Mouse (Mus musculus): ENCODE measurements around the gene Pax4.

The Pax4 gene

GRCm38 (mm10) chr6:28449253-28449652 lies at the start of gene Pax4:
Gene Pax4 (minus strand): TSS chr6:28449353.
- no peak for DNase-seq

DNA sequence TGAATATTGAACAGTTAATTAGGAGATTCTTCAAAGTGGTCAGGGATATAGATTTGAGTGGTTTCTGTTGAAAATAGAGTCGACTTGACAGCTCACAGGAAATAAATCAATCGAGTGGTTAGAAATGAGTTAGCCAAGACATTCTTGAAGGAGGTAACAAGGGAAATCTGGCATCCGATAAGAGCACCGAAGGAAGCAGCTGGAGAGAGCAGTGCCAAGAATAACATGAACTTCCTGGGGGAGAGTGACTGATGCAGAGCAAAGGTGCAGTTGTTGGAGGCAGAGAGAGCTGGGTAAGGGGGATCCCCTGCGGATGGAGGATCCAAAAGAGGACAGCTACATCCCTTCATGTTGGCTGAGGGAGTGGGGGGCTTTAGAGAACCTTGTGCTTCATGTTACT lies 48.7 kb upstream of the Pax4 start:
- no peak for DNase-seq

DNA sequence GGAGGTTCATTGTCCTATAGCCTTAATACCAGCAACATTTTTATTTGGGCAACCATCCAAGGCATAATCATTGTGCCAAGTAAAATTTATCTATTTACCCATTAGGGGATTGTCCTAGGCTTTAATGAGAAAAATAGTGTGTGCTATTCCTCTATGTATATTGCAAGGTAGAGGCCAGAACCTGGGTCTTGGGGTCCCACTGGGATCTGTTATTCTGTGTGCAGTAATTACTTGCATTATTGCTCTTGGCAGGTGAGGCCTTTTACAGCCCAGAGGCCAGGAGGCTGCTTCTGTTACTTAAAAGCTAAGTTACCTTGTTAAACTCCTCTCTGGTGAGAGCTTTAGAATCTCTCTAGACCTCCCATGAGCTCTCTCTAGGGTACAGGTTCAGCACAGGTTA lies 42.0 kb upstream of the Pax4 start:
- no peak for DNase-seq

DNA sequence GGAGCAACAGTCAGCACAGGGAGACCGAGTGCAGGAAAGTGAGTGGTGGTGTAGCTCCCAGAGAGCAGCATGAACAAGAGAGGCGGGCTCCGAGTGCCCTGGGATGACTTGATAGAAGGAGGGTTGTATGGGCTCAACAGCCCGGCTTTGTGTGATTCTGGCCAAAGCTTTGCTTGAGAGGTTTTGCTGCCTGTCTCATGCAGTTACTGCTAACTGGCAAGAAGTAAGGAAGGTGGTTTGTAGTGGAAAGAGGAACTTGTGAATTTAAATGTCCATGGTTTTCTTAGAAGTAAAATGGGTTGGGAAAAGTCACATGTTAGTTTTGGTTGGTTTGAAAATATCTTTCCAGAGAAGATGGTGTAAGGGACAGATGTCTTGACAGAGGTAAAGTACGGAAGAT lies 41.5 kb upstream of the Pax4 start:
- no peak for DNase-seq

GRCm38 (mm10) chr6:28488204-28488851 lies 39.2 kb upstream of the Pax4 start:
- DNase-seq: no peak

DNA sequence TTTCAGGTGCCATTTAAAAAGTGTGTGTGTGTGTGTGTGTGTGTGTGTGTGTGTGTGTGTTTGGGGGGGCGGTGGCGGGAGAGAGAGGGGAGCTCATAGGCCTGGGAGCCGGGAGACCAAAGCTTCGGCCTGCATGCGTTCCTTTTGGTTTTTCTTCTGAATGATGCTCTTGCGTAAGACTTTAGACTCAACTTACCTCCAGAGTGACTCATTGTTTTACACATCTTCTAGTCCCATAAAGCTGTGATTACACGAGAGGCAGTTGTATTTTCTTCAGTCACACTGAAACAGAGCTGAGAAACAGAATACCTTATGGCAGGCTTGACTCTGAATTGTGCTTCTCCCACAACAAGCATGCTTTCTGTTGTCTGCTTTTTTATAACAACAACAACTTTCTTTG lies 37.8 kb upstream of the Pax4 start:
- DNase-seq: no peak

DNA sequence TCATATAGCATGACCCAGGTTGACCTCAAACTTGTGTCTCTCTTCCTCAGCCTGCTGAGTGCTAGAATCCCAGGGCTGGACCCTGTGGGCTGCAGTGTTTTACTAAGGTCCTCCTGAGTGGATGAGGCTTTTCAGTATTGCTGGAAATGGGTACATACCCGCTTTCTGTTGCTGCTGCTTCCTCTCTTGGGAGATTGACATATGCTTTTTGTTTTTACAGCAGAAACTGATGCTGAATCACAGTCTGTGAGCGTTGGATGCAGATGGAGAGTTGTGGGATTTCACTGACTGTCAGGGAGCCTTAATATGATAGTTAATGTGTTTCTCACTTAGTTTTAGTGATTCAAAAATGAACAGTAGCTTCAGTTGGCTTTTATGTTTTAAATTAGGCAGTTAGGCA lies 37.3 kb upstream of the Pax4 start:
- DNase-seq: peak; percentile 57

GRCm38 (mm10) chr6:28486008-28486407 lies 36.9 kb upstream of the Pax4 start:
- no peak for DNase-seq

GRCm38 (mm10) chr6:28482711-28483315 lies 33.7 kb upstream of the Pax4 start:
- DNase-seq: no peak

- DNase-seq: no peak
Measured at GRCm38 (mm10) chr6:28480752-28481492, 31.8 kb upstream of the Pax4 start.

- peak; percentile 100 for DNase-seq
Measured at GRCm38 (mm10) chr6:28479865-28480751, 31.0 kb upstream of the Pax4 start.

- no peak for DNase-seq
Measured at GRCm38 (mm10) chr6:28474839-28475238, 25.7 kb upstream of the Pax4 start, which contains the start of gene Snd1. Gene Snd1 (plus strand): TSS chr6:28475139.

GRCm38 (mm10) chr6:28474211-28474610 lies 25.1 kb upstream of the Pax4 start:
- no peak for DNase-seq

GRCm38 (mm10) chr6:28471284-28472035 lies 22.3 kb upstream of the Pax4 start:
- no peak for DNase-seq

- no peak for DNase-seq
Measured at GRCm38 (mm10) chr6:28470621-28471020, 21.5 kb upstream of the Pax4 start.

- DNase-seq: no peak
Measured at GRCm38 (mm10) chr6:28470017-28470602, 21.0 kb upstream of the Pax4 start.

DNA sequence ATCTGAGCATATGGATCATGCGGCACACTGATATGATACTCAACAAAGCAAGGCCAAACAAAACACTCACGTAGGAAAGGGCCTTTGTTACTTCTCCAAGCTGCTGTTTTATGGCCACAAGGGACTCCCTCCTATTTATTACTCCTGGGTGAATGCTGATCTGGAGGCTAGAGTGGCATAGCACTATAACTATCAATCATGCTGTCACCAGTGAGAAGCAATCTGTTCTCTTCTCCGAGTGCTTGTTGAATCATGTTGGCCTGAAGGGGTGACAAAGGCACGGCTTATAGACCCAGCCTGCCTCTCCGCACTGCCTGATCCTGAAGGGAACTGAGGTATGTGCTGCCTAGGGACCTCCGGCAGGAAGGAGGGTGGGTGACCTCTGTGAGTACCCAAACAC lies 15.5 kb upstream of the Pax4 start:
- DNase-seq: no peak

GRCm38 (mm10) chr6:28460534-28460933 lies 11.4 kb upstream of the Pax4 start:
- peak; percentile 30 for DNase-seq

DNA sequence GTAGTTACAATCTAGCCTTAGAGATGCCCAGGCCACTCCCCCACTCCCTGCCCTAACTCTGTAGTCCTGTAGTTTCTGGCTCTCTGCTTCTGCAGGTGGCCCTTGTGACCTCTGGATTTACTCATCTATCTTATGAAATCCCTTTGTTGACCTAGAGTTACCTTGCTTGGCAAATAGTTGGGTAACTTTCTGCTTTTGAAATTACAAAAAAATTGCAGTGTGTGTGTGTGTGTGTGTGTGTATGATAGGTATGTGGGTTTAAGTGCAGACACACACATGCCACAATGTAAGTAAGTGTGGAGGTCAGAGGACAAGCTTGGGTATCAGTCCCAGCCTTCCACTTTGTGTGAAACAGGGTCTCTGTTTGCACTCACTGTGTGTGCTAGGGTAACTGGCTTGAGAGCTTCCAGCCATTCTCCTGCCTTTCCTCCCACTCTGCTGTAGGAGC lies 10.1 kb upstream of the Pax4 start:
- DNase-seq: no peak

DNA sequence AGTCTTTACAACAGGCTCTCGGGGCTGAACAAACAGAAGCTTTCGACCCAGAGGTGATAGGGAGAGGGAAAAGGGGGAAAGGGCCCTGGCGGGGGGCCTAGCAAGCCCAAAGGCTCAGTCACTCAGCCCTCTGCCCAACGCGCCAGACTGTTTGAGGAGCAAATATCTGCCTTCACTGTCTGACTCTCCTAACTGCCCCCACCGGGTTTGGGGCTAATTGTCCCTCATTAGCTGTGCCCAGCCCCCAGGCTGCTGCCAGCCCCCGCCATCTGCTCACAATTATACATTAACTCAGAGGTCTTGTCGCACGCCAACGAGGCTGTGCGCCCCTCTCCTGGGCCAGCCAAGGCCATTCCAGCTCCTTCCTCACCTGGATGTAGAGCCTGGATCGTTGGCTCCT lies 1.8 kb upstream of the Pax4 start:
- no peak for DNase-seq

- no peak for DNase-seq
Measured at GRCm38 (mm10) chr6:28450481-28450880, 1.3 kb upstream of the Pax4 start.

DNA sequence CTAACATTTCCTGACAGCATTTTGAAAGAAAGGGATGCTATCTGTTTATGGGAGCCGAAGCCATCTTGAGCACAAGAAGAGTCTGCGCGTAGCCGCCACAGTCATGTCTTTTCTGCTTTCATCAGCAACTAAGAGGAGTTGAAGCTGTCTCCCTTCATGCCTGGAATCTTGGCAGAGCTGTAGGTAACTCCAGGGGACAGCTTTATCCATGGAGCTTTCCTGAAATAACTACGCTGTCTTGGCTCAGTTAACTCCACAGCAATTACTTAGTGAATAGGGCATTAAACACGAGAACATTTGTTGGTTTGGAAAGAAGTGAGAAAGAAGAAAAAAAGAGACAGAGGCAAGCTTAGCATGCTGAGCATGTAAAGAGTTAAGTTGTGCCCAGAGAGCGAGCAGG lies 1.2 kb downstream of the Pax4 start:
- no peak for DNase-seq
